Mouse (Mus musculus) WW6 (cell line): ENCODE measurements at regions not wholly inside any gene's neighbourhood (a gene's known extent, or its start where the extent isn't known, plus 50 kb on each side); places are given as distances from the start of the nearest gene placed in this dataset.
A peak's percentile ranks its signal among the peaks of the same experiment; 100 is the strongest.

ENCODE experiments used
- DNase-seq: peaks from one replicate; pipeline ENCODE4 v3.0.0-alpha.2; 2013; ENCODE audit warnings: low read depth, low spot score

DNA sequence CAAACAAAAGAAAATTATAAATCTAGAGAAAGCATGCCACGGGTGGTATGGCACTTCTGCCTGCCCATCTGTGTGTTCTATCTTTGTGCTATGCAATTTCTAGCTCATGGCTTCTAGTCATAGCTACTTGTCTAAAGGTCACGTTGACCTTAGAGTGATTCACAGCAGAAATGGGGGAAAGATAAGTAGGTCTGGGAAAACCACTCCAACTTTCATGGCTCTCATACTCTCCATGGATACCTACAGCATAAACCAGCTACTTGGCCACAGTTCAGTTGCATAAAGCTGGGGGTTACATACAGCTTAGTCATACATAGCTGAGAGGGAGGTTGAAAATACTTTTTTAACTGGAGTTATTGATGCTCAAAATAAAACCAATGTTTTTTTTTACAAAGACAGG is 100.6 kb upstream of the Trpc6 start:
- DNase-seq, result no peak

DNA sequence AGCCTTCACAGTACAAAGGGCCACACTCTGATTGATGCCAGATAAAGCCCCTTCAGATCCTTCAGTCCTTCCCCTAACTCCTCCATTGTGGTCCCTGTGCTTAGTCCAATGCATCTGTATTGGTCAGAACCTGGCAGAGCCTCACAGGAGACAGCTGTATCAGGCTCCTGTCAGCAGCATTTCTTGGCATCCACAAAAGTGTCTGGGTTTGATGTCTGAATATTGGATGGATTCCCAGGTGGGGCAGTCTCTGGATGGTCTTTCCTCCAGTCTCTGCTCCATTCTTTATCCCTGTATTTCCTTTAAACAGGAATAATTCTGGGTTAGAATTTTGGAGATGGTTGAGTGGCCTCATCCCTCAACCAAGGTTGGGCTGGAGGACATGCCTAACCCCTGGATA is 92.5 kb upstream of the Trpc6 start:
- DNase-seq, result no peak

DNA sequence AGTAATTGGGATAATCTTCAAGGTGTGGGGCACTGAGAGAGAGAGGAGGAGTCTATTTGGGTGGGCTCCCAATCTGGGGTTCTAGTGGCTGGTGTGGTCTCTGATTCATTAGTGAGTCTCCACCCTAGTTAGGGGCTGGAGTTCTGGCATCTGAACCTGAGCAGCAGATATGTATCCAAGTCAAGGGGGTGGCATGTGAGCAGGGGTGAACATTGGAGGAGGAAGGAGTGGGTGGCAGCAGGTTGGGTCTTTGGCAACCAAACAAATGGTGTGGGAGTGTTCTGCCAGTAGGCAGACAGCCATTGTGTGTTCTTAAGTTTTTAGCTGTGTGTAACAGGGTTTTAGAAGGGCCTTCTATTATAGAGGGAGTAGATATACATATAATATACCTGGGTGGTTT is 90.4 kb upstream of the Trpc6 start:
- DNase-seq, result no peak

DNA sequence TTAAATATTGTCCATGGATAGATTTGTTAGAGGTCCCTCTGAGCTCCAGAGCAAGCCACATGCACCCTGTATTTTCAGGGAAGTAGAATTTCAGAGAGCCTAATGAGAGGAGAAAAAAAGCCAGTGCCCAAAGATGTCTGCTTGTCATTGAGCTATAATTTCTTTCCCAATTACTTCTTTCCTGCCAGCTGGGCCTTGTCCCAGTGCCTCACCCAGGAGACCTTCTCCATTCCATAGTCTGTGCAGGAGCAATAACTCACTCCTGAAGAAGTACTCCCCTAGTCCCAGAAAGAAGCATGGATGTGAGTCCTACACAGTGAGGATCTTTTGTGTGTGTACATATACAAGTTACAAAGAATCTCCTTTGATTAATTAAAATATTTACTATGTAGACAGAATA is 89.4 kb upstream of the Trpc6 start:
- no peak for DNase-seq

DNA sequence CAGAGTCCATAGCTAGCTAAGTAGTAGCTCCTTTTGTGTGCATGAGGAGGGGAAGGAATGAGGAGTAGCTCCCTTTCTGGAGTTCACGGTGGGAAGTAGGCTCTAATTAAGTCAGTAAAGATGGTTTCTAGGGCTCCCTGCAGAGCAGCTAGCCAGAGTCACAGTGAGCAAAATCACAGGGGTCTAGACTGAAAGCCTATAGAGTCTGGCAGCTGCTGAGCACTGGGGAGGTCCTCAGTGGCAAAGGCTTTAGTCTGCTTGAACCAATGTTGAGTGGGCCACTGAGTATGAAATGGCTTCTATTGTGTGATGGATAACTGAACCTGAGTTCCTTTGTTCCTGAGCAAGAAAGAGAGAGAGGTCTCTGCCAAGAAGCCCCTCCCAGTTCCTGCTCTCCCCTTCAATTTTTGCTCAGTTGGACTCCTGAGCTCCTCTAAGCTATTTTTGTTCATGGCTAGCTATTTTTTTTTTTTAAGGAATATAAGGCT is 84.8 kb upstream of the Trpc6 start:
- no peak for DNase-seq

DNA sequence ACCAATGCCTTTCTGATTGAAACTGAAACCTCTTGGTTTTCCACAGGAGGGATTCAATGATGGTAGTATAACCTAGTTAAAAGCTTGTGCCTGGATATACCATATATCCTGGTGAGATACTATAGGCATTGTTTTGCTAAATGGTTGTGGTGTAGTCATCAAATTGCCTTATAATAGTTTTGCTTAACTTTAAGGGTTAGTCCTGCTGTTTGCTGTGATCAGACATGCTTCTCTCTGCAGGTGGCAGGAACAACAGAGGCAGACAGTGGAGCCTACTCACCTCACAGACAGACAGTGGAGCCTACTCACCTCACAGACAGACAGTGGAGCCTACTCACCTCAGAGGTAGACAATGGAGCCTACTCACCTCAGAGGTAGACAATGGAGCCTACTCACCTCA is 82.2 kb upstream of the Trpc6 start:
- no peak for DNase-seq

DNA sequence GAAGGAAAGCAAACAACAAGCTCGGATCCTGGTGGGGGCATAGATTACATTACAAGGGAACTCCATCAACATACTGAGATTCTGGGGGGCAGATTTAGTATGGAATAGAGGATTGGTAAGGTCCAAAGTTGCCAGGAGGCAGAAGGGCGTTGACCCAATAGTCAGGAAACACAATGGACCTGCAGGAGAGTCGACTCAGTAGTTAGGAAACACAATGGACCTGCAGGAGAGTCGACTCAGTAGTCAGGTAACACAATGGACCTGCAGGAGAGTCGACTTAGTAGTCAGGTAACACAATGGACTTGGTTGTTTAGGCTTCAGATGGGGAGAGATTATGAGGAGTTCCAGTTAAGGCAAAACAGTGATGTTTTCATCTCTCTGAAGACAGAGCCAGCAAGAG is 81.1 kb upstream of the Trpc6 start:
- peak; percentile 13 for DNase-seq

DNA sequence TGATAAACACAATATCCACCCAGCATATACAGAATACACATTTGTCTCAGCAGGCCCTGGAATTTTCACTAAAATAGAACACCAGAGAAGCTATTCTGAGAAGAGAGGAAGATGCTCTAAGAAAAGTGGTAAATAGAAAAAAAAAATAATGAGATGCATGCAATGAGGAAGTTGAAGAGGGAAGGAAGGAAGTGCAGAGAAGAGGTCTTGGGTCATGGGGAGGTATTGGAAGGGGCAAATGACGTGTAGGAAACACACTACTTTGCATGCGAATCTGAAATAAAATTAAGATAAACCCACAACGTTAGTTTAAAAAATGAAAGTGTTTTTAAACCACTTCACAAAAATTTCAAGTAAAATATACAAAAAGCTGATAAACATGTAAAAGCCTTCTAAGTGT is 57.4 kb upstream of the Trpc6 start:
- no peak for DNase-seq

DNA sequence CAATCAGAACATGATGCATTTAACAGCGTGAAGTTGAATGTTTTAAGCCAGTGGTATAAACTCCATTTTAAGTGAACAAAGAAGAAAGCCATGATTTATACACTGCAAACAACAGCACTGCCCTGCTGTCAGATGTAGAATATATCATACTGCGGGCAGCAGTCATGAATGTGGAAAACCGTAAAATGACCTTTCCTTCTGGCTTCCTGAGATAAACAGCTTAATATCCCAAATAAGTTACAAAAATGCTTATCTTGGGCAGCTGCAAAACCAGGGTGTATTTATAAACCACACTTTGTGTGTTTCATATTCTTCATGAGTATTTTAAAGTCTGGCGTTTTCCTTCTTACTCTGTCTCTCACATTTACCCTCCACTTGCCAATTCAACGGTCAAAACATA is 56.1 kb upstream of the Trpc6 start:
- DNase-seq, result no peak
